Mouse (Mus musculus): Measurements from ENCODE around the gene Ebf1.

Ebf1 gene

DNA sequence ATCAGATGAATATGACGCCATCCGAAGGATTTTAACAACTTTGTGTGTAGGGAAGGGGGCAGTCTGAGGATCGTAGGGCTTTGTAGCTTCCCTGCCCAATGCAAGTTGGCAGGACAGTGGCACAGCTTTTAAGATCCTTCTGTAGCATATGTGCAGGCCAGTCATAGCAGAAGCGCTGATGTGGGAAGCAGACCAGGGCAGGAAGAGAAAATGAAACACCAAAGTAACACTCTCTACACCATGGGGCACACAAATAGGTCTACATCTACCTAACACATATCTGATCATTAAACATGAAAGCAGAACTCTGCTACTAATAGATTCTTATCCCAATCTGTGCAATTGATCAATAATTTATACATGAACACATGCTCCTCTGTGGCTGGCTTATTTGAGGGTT is 277.7 kb downstream of the Ebf1 start:
- DNase-seq (ENCODE audit: low spot score in 2 of 2) = no peak

- no peak for DNase-seq (ENCODE audit: low spot score in 2 of 2)
These were observed 278.8 kb downstream of the Ebf1 start for GRCm38 (mm10) chr11:44895893-44896292.

- DNase-seq (ENCODE audit: low spot score in 2 of 2) = no peak
These were observed 280.1 kb downstream of the Ebf1 start for GRCm38 (mm10) chr11:44897140-44897665.

DNA sequence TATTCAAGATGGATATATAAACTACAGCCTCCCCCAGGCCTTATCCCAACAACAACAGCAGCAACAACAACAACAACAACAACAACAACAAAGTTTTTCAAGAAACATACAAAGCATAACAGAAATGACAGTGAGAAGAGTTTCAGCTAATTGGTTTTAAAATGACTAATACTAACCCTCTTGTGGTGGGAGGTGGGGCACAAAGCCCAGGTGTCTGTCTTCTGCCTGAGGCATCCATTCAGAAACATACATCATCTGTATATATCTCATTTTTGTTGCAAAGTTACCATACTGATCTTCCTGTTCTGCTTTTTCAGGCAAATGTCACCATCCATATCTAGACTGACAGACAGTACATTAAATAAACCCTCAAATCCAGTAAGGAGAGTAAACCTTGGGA is 282.4 kb downstream of the Ebf1 start:
- no peak for DNase-seq (ENCODE audit: low spot score in 2 of 2)

GRCm38 (mm10) chr11:44899965-44900364 is 282.8 kb downstream of the Ebf1 start:
- no peak for DNase-seq (ENCODE audit: low spot score in 2 of 2)

- no peak for DNase-seq (ENCODE audit: low spot score in 2 of 2)
These were observed 283.4 kb downstream of the Ebf1 start for GRCm38 (mm10) chr11:44900496-44900895.

- DNase-seq (ENCODE audit: low spot score in 2 of 2) = no peak
These were observed 284.6 kb downstream of the Ebf1 start for GRCm38 (mm10) chr11:44901715-44902114.

DNA sequence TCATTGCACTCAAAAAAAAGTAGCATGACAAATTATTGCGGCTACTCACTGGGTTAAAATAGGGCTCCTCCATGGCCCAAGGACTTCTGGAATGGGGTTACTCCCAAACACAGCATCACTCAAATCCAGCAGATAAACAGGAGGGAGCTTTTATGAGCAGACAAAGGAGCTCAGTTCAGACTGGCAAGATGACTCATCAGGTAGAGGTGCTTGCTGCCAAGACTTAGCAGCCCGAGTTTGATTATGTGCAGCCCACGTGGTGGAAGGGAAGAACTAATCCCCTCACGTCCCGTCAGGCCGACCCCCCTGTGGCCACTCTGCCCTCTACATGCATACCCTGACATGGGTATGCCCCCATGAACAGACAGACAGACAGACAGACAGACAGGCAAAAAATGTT is 285.0 kb downstream of the Ebf1 start:
- no peak for DNase-seq (ENCODE audit: low spot score in 2 of 2)

- no peak for DNase-seq (ENCODE audit: low spot score in 2 of 2)
These were observed 287.0 kb downstream of the Ebf1 start for GRCm38 (mm10) chr11:44904121-44904520.

- DNase-seq (ENCODE audit: low spot score in 2 of 2) = no peak
These were observed 289.3 kb downstream of the Ebf1 start for GRCm38 (mm10) chr11:44906456-44906855.

DNA sequence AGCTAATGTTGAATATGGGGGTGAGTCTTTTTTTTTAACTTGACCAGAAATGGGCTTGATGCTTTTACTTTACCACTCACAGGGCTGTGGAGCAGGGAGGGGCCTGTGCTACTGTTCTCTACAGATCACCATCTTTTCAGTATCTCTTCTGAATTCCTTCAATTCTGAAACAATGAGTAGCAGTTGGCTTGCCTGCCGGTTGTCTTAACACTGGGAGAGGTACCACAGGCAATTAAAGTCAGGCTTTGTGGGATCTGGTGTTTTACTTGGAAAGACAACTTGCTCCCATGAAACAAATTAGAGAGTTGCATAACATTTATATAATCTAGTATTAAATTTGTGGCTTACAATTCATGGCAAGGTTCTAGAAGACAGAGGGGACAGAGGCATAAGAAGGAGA is 294.6 kb downstream of the Ebf1 start:
- DNase-seq (ENCODE audit: low spot score in 2 of 2) = no peak

DNA sequence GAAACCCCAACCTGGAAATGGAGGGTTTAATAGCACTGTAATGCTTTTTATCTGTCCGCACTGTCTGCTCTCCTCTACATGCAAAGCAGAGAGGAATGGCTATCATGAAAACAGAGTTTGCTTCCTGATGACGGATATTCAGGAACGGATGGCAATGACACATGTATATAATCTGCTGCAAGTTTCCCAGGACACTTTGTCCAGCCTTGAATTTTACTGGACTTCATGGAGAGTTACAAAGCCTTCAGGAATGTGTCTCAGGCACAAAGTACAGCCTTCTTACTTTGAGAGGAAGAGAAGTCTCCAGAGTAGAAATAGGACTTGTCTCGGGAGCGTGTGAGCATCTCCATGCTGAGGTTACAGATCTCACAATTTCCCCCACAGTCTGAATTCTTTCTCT is 296.7 kb downstream of the Ebf1 start:
- DNase-seq (ENCODE audit: low spot score in 2 of 2) = no peak

DNA sequence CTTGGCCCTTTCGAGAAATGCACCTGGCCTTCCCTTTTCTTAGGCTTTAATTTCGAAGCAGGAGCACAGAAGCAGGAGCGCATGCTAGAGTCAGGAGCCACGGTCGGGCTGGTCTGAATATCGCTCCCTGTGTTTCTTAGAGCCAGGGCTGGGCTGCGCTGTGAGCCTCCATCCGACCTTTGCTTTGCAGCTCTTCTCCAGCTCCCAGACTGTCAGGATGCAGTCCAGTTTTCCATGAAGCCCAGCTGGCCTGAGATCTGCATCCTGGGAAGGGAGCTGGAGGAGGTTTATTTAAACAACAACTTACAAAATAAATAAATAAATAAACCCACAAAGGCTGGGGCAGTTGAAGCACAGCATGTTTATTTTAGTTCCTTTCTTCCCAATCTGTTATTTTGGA is 299.9 kb downstream of the Ebf1 start:
- no peak for DNase-seq (ENCODE audit: low spot score in 2 of 2)

GRCm38 (mm10) chr11:44923138-44923537 is 306.0 kb downstream of the Ebf1 start:
- DNase-seq (ENCODE audit: low spot score in 2 of 2) = peak in 1 of 2 experiments; percentile 17

GRCm38 (mm10) chr11:44923868-44924508 is 306.9 kb downstream of the Ebf1 start:
- DNase-seq (ENCODE audit: low spot score in 2 of 2) = no peak

DNA sequence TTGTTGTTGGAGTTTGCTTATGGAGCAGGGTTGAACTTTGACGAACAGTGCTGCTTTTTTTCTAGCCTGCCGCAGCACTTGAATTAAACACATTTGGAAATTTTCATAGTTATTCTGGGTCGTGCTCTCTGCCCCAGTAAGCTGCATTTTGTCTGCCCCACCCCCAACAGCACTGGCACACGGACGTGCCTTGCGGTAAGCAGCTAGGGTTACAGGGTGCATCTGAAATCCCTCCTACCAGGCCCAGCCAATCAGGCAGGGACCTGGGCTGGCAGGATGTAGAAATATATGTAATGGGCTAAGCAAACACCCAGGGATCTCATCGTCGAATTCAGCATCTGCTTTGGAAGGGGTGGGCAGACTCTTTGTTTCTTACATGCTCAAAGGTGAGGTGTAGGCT is 307.8 kb downstream of the Ebf1 start:
- DNase-seq (ENCODE audit: low spot score in 2 of 2) = peak in 1 of 2 experiments; percentile 30

GRCm38 (mm10) chr11:44925806-44926525 is 308.8 kb downstream of the Ebf1 start:
- no peak for DNase-seq (ENCODE audit: low spot score in 2 of 2)

- peak in 1 of 2 experiments; percentile 3 for DNase-seq (ENCODE audit: low spot score in 2 of 2)
These were observed 311.3 kb downstream of the Ebf1 start for GRCm38 (mm10) chr11:44928403-44928802.

DNA sequence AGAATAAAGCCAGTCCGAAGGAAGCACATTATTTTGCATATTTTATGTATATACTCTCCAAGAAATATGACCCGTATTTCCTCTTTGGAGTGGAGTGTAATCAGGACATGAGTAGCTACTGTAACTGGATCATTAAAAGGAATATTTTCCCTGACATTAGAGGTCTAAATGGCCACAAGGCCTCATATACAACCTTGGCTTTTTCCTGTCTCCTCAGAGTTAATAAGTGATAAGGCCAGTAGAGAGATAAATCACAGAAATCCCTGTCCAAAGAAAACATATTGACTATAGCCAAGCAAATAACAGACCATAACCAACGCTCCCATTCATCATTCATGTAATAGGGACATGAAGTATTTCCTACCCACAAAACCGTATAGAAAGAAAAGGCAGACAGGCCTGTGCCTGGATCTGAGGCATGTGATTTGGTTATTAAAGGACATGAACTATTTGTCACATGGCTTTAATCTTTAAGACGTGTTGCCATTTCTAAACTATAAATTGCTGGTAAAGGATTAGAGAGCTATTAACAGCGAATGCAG is 315.9 kb downstream of the Ebf1 start:
- DNase-seq (ENCODE audit: low spot score in 2 of 2) = no peak

DNA sequence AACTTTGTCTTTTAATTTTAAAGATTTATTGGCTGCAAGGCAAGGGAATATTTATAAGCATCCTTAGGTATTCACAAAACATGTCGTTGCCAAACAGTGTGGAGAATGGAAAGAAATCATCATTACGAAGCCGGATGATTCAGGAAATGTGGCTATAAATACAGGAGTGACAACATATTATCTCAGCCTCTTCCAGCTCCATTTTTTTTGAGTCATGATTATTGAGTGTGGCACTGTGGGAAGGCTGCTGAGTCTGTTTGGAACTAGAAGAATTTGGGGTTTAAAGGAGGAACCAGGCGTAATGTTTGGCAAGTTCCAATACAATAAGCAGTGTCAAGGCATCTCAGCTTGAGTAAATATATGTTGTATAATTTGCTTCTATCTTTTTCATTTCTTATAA is 326.7 kb downstream of the Ebf1 start:
- no peak for DNase-seq (ENCODE audit: low spot score in 2 of 2)

- DNase-seq (ENCODE audit: low spot score in 2 of 2) = no peak
These were observed 327.3 kb downstream of the Ebf1 start for GRCm38 (mm10) chr11:44944401-44944800.

GRCm38 (mm10) chr11:44946618-44947017 is 329.5 kb downstream of the Ebf1 start:
- no peak for DNase-seq (ENCODE audit: low spot score in 2 of 2)

DNA sequence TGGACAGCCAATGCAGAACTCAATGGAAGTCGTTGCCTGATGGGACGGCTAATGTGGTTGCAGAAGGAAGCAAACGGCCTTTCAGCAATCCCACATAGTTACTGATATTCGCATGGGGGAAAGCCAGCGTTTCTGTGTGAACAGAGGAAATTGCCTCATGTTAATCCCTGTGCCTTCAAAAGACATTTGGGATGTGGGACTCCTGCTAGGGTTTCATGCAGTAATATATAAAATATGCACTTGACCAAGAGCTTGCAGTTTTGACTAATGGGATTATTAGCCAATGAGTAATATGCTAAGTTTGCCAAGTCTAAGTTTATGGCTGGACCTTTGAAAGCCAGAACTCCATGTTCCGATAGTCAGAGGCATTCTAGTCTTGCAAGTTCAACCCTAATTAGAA is 331.4 kb downstream of the Ebf1 start:
- DNase-seq (ENCODE audit: low spot score in 2 of 2) = no peak

Measured in natural killer cell, adult 2 months (primary cell).